Mouse (Mus musculus) thymus, adult 2 months (tissue): ENCODE measurements around the gene F11r. TPM values are rescaled to one million over a fixed set of nuclear protein-coding genes. Genes with fewer than 3 reads are reported as not detected.
A peak's percentile ranks its signal among the peaks of the same experiment; 100 is the strongest.

Experiments used
- DNase-seq: peaks from one replicate; pipeline ENCODE4 v3.0.0; 2021
- H3K27ac ChIP-seq: fragments of 200-500 bp; 2 replicates; pipeline ENCODE4 v1.5.1; 2012; ENCODE audit warnings: low read length, control low read depth; ENCODE audit not compliant: control insufficient read depth, insufficient read depth
- H3K27me3 ChIP-seq: fragments of 200-500 bp; 2 replicates; pipeline ENCODE4 v1.6.1; 2012; ENCODE audit warnings: mild to moderate bottlenecking, low read length, moderate library complexity, mixed read lengths; ENCODE audit not compliant: control insufficient read depth, insufficient read depth
- H3K36me3 ChIP-seq: fragments of 200-500 bp; 2 replicates; pipeline ENCODE4 v1.6.1; 2012; ENCODE audit warnings: mild to moderate bottlenecking, low read length, moderate library complexity; ENCODE audit not compliant: control insufficient read depth, insufficient read depth
- H3K4me1 ChIP-seq: fragments of 200-500 bp; replicated peaks from 2 replicates; pipeline ENCODE4 v1.6.1; 2012; ENCODE audit warnings: low read length; ENCODE audit not compliant: control insufficient read depth, insufficient read depth
- H3K4me3 ChIP-seq: fragments of 200-500 bp; 2 replicates; pipeline ENCODE4 v1.5.1; 2012; ENCODE audit warnings: mild to moderate bottlenecking, low read length, control low read depth, moderate library complexity; ENCODE audit not compliant: control insufficient read depth, insufficient read depth
- CTCF ChIP-seq: fragments of 200-500 bp; IDR thresholded peaks from 2 replicates; pipeline ENCODE4 v1.5.1; 2012; ENCODE audit warnings: mild to moderate bottlenecking, control low read depth, low read length, moderate library complexity, borderline replicate concordance; ENCODE audit not compliant: control insufficient read depth, poor library complexity, insufficient read depth; ENCODE audit errors: extremely low read depth
- POLR2A ChIP-seq: fragments of 200-500 bp; IDR thresholded peaks from 2 replicates; pipeline ENCODE4 v1.6.1; 2012; ENCODE audit warnings: mild to moderate bottlenecking, low read length, control low read depth, moderate library complexity; ENCODE audit not compliant: control insufficient read depth, poor library complexity, insufficient read depth; ENCODE audit errors: extremely low read depth
- WGBS: fragments of 180-500 bp; shearing (Covaris S2); methylation state at CpG from one replicate; pipeline ENCODE4 v1.1.7; 2018; 5-methylcytosine and 5-hydroxymethylcytosine counted together
- polyA plus RNA-seq: library from polyadenylated mRNA; depleted of rRNA; stranded (reverse); fragments of >200 nt; gene quantifications from 2 replicates; pipeline ENCODE4 v1.2.3, GENCODE M21; 2012

Gene F11r
- polyA plus RNA-seq, 1 experiment: 17.7 TPM

- Histone ChIP-seq H3K4me3 (no peak overlapping the region), H3K27me3 (peaks cover 10% of the 10 kb centered on the region), H3K36me3 (no peaks in the 10 kb centered on the region), H3K27ac (no peak overlapping the region), H3K4me1 (peaks cover 10% of the 10 kb centered on the region)
- 83% methylated on average over 7 of the region's 7 CpGs for WGBS
- TF ChIP-seq CTCF (no peak), POLR2A (no peak)
- no peak for DNase-seq
Observed at GRCm38 (mm10) chr1:171435288-171435814, 2.0 kb upstream of the F11r start.

DNA sequence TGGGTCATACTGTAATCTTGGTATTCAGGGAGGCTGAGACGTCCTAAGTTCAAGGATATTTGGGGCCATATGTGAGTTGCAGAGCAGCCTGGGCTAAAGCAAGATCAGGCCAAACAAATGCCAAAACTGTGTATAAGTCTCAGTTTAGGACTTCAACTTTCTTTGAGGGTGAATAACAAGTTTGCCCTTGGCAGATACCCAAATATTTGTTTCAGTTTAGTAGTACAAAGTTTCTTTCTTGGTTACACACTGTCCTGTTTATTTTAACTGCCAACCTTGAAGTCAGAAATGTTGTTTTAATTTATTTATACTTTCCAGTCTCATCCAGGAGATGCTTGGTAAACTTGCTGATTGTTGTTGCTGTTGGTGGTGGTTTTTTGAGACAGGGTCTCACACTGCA is 1.4 kb upstream of the F11r start:
- TF ChIP-seq POLR2A: no peak
- TF ChIP-seq CTCF: no peak
- no peak overlapping the region for H3K27ac ChIP-seq
- peaks cover 10% of the 10 kb centered on the region for H3K27me3 ChIP-seq
- H3K4me3 ChIP-seq: no peak overlapping the region
- no peak for DNase-seq
- WGBS: 75% methylated on average over 1 of the region's 1 CpGs
- H3K4me1 ChIP-seq: peaks cover 10% of the 10 kb centered on the region
- H3K36me3 ChIP-seq: no peaks in the 10 kb centered on the region

- Histone ChIP-seq H3K4me3 (peak overlapping the region; percentile 33), H3K36me3 (no peaks in the 10 kb centered on the region), H3K27ac (no peak overlapping the region; the same call in 1 of the 2 replicates), H3K4me1 (peaks cover 15% of the 10 kb centered on the region), H3K27me3 (peaks cover 10% of the 10 kb centered on the region)
- WGBS: 16% methylated on average over 18 of the region's 18 CpGs
- TF ChIP-seq CTCF (no peak), POLR2A (no peak)
- DNase-seq: no peak
Observed at GRCm38 (mm10) chr1:171438014-171438670, 807 bp downstream of the F11r start.

- Histone ChIP-seq H3K36me3 (no peaks in the 10 kb centered on the region), H3K27me3 (peaks cover 10% of the 10 kb centered on the region), H3K4me1 (peaks cover 15% of the 10 kb centered on the region), H3K4me3 (no peak overlapping the region), H3K27ac (no peak overlapping the region)
- no peak for DNase-seq
- WGBS: 81% methylated on average over 8 of the region's 8 CpGs
- TF ChIP-seq POLR2A (no peak), CTCF (no peak)
Observed at GRCm38 (mm10) chr1:171439072-171439471, 1.7 kb downstream of the F11r start.

- Histone ChIP-seq H3K27me3 (peaks cover 10% of the 10 kb centered on the region), H3K4me1 (peaks cover 15% of the 10 kb centered on the region), H3K36me3 (no peaks in the 10 kb centered on the region), H3K4me3 (no peak overlapping the region), H3K27ac (no peak overlapping the region)
- no peak for TF ChIP-seq POLR2A
- TF ChIP-seq CTCF: no peak
- no peak for DNase-seq
- WGBS: 39% methylated on average over 9 of the region's 9 CpGs
Observed at GRCm38 (mm10) chr1:171440025-171440725, 2.8 kb downstream of the F11r start.

- WGBS: 19% methylated on average over 7 of the region's 7 CpGs
- no peaks in the 10 kb centered on the region for H3K36me3 ChIP-seq
- H3K27me3 ChIP-seq: peaks cover 9% of the 10 kb centered on the region
- no peak overlapping the region for H3K4me3 ChIP-seq
- no peak for DNase-seq
- H3K27ac ChIP-seq: no peak overlapping the region
- TF ChIP-seq CTCF: no peak
- TF ChIP-seq POLR2A: no peak
- H3K4me1 ChIP-seq: peaks cover 15% of the 10 kb centered on the region
Observed at GRCm38 (mm10) chr1:171441466-171442412, 4.4 kb downstream of the F11r start.
